Mouse (Mus musculus) stomach, adult 2 months (tissue): ENCODE data around the gene Gm7942. TPM values are rescaled to one million over a fixed set of nuclear protein-coding genes. Genes with fewer than 3 reads are reported as not detected.

ENCODE experiments used
- polyA plus RNA-seq: library from polyadenylated mRNA; depleted of rRNA; stranded (reverse); fragments of >200 nt; gene quantifications from 2 replicates; pipeline ENCODE4 v1.2.3, GENCODE M21; 2012; rRNA removed

The Gm7942 gene
- polyA plus RNA-seq: not detected in 2 replicates

DNA sequence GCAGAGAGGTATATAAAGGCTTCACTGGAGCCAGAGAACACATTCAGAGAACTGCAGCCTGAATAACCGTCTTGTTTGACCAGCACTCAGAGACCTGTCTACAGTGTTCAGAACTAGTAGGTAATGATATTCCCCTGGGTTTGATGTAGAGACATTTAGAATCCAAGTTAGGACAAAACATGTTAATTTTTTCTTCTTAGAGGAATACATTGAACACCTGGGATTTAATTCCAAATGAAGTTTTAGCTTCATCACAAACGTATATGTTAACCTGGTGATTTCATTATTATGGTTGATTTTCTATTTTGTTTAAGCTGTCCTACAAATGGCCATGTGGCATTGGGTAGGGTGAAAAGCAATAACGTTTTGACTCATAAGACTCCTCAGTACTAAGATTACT lies at the start of gene Gm7942:
Gene Gm7942 (plus strand): TSS at position 301 of the 400 bp plus-strand sequence.

Other genes with a start within 250 kb of the Gm7942 start
- gene Gm3183, start 241.5 kb upstream of the Gm7942 start, polyA plus RNA-seq: not detected in 2 replicates
- not detected in 2 replicates for gene Gm6367, start 118.3 kb upstream of the Gm7942 start, polyA plus RNA-seq
- gene Gm16513, start 75.7 kb downstream of the Gm7942 start, polyA plus RNA-seq: not detected in 2 replicates
- not detected in 2 replicates for gene Gm10424, start 165.8 kb downstream of the Gm7942 start, polyA plus RNA-seq
- gene Gm3259, start 199.0 kb downstream of the Gm7942 start, polyA plus RNA-seq: not detected in 2 replicates